Mouse (Mus musculus) megakaryocyte, embryonic 14.5 days (primary cell): ENCODE data around the gene Plcb4. TPM values are rescaled to one million over a fixed set of nuclear protein-coding genes. Genes with fewer than 3 reads are reported as not detected.
A peak's percentile ranks its signal among the peaks of the same experiment; 100 is the strongest.

Experiments
- H3K27me3 ChIP-seq: replicated peaks from 2 replicates; pipeline ENCODE3; 2012; ENCODE audit warnings: inconsistent platforms
- H3K36me3 ChIP-seq: replicated peaks from 2 replicates; pipeline ENCODE3; 2012; ENCODE audit warnings: low read length, inconsistent platforms, mixed read lengths
- H3K4me1 ChIP-seq: 2 replicates; pipeline ENCODE4 v1.6.1; 2012; ENCODE audit warnings: inconsistent platforms
- H3K4me3 ChIP-seq: replicated peaks from 2 replicates; pipeline ENCODE3; 2012; ENCODE audit warnings: moderate library complexity, mild to moderate bottlenecking, inconsistent platforms
- H3K9me3 ChIP-seq: 2 replicates; pipeline ENCODE4 v1.6.1; 2012; ENCODE audit warnings: inconsistent platforms
- FLI1 ChIP-seq: IDR thresholded peaks from 2 replicates; pipeline ENCODE4 v1.6.1; 2012; ENCODE audit warnings: low read length, inconsistent platforms, mixed read lengths
- GATA1 ChIP-seq: IDR thresholded peaks from 3 replicates; pipeline ENCODE4 v1.6.1; 2012; ENCODE audit warnings: mixed read lengths, low read length, inconsistent platforms, borderline replicate concordance
- polyA plus RNA-seq: library from polyadenylated mRNA; stranded (reverse); fragments of >175 nt; gene quantifications from 2 replicates; pipeline ENCODE4 v1.2.3, GENCODE M21; 2012; ENCODE audit warnings: low replicate concordance; ENCODE audit not compliant: insufficient read depth

The Plcb4 gene
- polyA plus RNA-seq, 1 experiment: 5.4 TPM

DNA sequence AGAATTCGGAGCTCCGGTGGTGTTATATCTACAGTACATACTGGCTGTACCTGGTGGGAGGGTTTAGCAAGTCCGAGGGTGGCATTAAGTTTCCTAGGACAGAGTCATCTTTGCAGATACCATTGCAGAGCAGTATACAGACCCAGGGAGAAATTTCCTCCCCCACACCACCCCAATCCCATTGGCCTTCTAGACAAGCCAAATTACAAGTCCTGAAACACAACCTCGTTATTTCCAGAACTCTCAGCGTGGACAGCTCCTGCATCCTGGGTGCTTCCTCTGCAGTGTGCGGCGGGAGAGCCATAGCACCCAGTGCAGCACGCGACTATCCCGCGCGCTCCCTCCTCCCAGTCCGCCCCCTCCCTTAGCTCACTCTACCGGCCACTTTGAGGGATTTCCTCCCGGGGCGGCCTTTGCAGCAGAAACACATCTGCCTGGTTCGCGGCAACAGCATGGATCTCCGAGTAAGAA, 399.1 kb downstream of the Plcb4 start:
- TF ChIP-seq FLI1: no peak
- TF ChIP-seq GATA1: no peak
- H3K4me1 ChIP-seq: peaks cover 19% of the 10 kb centered on the region
- H3K9me3 ChIP-seq: 0 out of 2 replicates have a peak, but pooled peaks cover 2% of the 10 kb centered on the region
- H3K4me3 ChIP-seq: peak overlapping the region; percentile 86
- H3K27me3 ChIP-seq: peaks cover 49% of the 10 kb centered on the region
- H3K36me3 ChIP-seq: no peaks in the 10 kb centered on the region

DNA sequence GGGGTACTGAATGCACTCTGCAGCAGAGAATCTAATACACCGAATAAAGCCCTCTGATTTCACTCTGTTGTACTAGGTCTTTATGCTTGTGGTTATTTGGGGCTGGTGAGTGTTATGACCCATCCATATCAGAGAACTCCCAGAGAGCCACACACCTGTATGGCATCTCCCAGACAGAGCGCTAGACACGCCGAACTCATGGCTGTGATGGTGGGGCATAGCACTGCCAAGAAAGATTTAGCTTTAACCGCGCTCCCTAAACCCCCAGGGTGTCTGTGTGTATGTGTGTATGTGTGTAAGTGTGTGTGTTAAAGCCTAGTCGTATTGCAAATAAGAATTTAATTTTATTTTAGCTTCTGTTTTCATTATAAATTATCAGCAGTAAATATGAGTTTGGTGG, 399.6 kb downstream of the Plcb4 start:
- TF ChIP-seq FLI1 (no peak), GATA1 (no peak)
- no peaks in the 10 kb centered on the region for H3K36me3 ChIP-seq
- H3K4me3 ChIP-seq: peak overlapping the region; percentile 86
- H3K4me1 ChIP-seq: peaks cover 24% of the 10 kb centered on the region
- H3K27me3 ChIP-seq: peaks cover 49% of the 10 kb centered on the region
- 0 out of 2 replicates have a peak, but pooled peaks cover 2% of the 10 kb centered on the region for H3K9me3 ChIP-seq

DNA sequence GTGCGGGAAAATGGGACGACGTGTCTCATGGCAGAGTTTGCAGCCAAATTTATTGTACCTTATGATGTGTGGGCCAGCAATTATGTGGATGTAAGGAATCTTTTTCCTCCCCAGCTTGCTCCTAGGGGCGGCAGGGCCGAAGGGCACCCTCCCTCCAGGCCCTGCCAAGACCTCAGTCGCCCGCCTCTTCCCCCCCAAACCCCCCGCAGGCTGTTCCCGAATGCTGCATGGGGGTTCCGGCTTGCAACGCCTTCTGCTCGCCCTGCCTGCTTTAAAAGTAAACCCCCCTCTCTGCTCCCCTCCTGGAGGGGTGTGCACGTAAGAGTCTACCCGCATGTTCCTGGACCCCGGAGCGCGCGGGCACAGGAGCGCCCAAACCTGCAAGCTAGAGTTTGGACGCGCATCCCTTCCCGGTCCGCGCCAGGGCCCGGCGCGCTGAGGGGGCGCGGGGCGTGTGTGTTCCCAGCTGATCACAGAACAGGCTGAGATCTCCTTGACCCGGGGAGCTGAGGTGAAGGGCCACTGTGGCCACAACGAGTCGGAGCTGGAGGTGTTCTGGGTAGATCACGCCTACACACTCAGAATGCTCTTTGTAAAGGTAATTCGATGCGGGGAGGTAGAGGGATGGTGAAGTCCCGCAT, 400.3 kb downstream of the Plcb4 start:
- 0 out of 2 replicates have a peak, but pooled peaks cover 2% of the 10 kb centered on the region for H3K9me3 ChIP-seq
- H3K27me3 ChIP-seq: peaks cover 45% of the 10 kb centered on the region

More for the DNA sequence above, 400.3 kb downstream of the Plcb4 start:
- Histone ChIP-seq H3K4me3 (peak overlapping the region; percentile 81), H3K4me1 (peaks cover 29% of the 10 kb centered on the region), H3K36me3 (no peaks in the 10 kb centered on the region)
- TF ChIP-seq FLI1 (no peak), GATA1 (no peak)
